Mouse (Mus musculus) forebrain, postnatal 0 days (tissue): Measurements from ENCODE around the gene Negr1. TPM values are rescaled to one million over a fixed set of nuclear protein-coding genes. Genes with fewer than 3 reads are reported as not detected.

Source experiments
- ATAC-seq: fragments of 200-750 bp; cut with Nextera tagmentation; 2 replicates; pipeline ENCODE4 v1.8.0; 2017; ENCODE audit warnings: mild to moderate bottlenecking, moderate library complexity
- DNase-seq: peaks from one replicate; pipeline ENCODE4 v3.0.0-alpha.2; 2015
- H3K27ac ChIP-seq: fragments of 300-500 bp; sonication (generic); 2 replicates; pipeline ENCODE4 v1.5.1; 2014; ENCODE audit warnings: low read depth, mild to moderate bottlenecking, antibody characterized with exemption, low read length, moderate library complexity, mixed read lengths
- H3K27me3 ChIP-seq: fragments of 300-500 bp; sonication (generic); 2 replicates; pipeline ENCODE4 v1.6.1; 2014; ENCODE audit warnings: mild to moderate bottlenecking, low read length, mixed read lengths; ENCODE audit not compliant: insufficient read depth
- H3K36me3 ChIP-seq: fragments of 300-500 bp; sonication (generic); 2 replicates; pipeline ENCODE4 v1.6.1; 2014; ENCODE audit warnings: mild to moderate bottlenecking, moderate library complexity; ENCODE audit not compliant: insufficient read depth
- H3K4me1 ChIP-seq: fragments of 300-500 bp; sonication (generic); 2 replicates; pipeline ENCODE4 v1.6.1; 2014; ENCODE audit warnings: antibody characterized with exemption; ENCODE audit not compliant: insufficient read depth
- H3K4me2 ChIP-seq: fragments of 300-500 bp; sonication (generic); 2 replicates; pipeline ENCODE4 v1.6.1; 2014; ENCODE audit warnings: low read depth, mild to moderate bottlenecking, moderate library complexity
- H3K4me3 ChIP-seq: fragments of 300-500 bp; sonication (generic); 2 replicates; pipeline ENCODE4 v1.5.1; 2014; ENCODE audit warnings: low read depth, low read length, mixed read lengths
- H3K9ac ChIP-seq: fragments of 300-500 bp; sonication (generic); 2 replicates; pipeline ENCODE4 v1.6.1; 2014; ENCODE audit warnings: mild to moderate bottlenecking
- H3K9me3 ChIP-seq: fragments of 300-500 bp; sonication (generic); 2 replicates; pipeline ENCODE4 v1.6.1; 2016; ENCODE audit warnings: low read length
- CTCF ChIP-seq: sonication (generic); IDR thresholded peaks from 2 replicates; pipeline ENCODE4 v1.5.1; 2016; ENCODE audit warnings: antibody characterized with exemption, control low read depth, low read depth
- WGBS: fragments of 180-500 bp; shearing (Covaris S2); extraction: QIAGEN DNeasy Blood & Tissue Kit; methylation state at CpG from one replicate; pipeline ENCODE4 v1.1.7; 2014; 5-methylcytosine and 5-hydroxymethylcytosine counted together
- polyA plus RNA-seq: library from polyadenylated mRNA; unstranded; fragments of >200 nt; fragmentation: Nextera tagmentation; extraction: Ambion mirVana; gene quantifications from 2 replicates; pipeline ENCODE4 v1.2.1, GENCODE M21; 2015
- total RNA-seq: library from RNA; depleted of rRNA; stranded (reverse); fragments of >200 nt; gene quantifications from 2 replicates; pipeline ENCODE4 v1.2.3, GENCODE M21; 2014

Negr1 gene
- total and polyA plus RNA-seq, 2 experiments from 2014 or later: 65.0 to 205 TPM

DNA sequence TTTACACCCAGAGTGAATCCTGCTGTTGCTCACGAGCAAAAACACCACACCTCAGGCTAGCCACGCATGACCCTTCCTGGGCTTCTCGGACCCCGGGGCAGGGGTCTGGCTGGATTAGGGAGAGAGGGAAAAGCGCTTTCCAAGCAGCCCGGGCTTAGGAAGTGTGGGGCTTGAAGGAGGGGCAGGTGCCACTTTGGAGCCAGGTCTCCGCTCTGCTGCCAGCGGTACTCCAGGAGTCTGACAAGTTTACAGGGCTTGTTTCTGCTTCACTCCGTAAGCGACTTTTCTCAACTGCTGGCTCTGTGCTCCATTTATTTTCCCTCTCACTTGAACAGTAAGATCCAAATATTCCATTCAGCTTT lies 811 bp downstream of the Negr1 start:
- no peaks in the 10 kb centered on the region for H3K9me3 ChIP-seq
- peak overlapping the region; percentile 78 for H3K4me2 ChIP-seq
- H3K4me3 ChIP-seq: peak overlapping the region; percentile 80
- 0% methylated on average over 10 of the region's 10 CpGs for WGBS
- H3K4me1 ChIP-seq: no peaks in the 10 kb centered on the region; the same call in 1 of the 2 replicates
- no peak for TF ChIP-seq CTCF
- no peak for ATAC-seq
- peak overlapping the region; percentile 98 for H3K27ac ChIP-seq
- H3K36me3 ChIP-seq: no peaks in the 10 kb centered on the region
- no peaks in the 10 kb centered on the region for H3K27me3 ChIP-seq
- DNase-seq: peak; percentile 60
- H3K9ac ChIP-seq: peak overlapping the region; percentile 80

DNA sequence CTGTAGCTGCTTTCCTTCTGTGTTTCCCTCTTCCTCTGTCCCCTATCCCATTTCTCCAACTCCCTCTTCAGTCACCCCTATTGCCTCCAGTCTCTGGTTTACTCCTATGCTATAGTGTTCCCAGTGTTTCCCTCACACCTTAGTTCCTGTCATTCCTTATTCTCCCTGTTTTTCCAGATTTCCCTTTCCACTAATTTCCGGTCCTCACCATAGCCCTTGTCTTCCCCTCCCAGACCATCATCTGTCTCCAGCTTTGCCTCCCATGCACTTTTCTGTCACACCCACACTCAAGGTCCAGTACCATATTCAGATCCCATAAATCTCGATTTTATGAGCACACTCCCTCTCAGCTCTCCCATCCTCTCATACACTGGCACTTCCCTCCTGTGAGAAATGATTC lies 1.2 kb downstream of the Negr1 start:
- WGBS: 16% methylated on average over 2 of the region's 2 CpGs

DNA sequence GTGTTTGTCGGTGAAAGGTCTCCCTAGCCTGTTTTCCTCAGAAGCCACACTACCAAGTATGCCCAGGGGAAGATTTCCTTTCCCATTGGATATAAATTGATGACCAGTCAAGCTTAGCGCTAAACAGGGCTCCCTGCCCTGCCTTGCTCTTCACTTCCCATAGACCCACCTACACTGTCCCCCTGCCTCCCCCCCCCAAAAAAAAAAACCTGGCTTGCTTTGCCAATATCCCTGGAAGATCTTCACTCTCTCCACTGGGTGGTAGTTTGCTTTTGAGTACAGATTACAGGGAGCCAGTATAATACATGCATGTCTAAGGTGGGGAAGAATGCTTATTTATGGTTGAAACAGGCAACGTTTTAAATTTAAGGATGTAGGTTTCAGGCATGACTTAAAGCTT lies 1.8 kb downstream of the Negr1 start:
- TF ChIP-seq CTCF: peak; percentile 60
- DNase-seq: peak; percentile 57
- WGBS: 7% methylated on average over 3 of the region's 3 CpGs
- Histone ChIP-seq H3K36me3 (no peaks in the 10 kb centered on the region), H3K4me2 (peak overlapping the region; percentile 78), H3K27me3 (no peaks in the 10 kb centered on the region), H3K27ac (peak overlapping the region; percentile 98), H3K9ac (peak overlapping the region; percentile 80), H3K9me3 (no peaks in the 10 kb centered on the region), H3K4me1 (no peaks in the 10 kb centered on the region; the same call in 1 of the 2 replicates), H3K4me3 (peak overlapping the region; percentile 80)
- no peak for ATAC-seq

More for the DNA sequence above, 1.2 kb downstream of the Negr1 start:
- Histone ChIP-seq H3K27ac (peak overlapping the region; percentile 98), H3K36me3 (no peaks in the 10 kb centered on the region), H3K4me1 (no peaks in the 10 kb centered on the region; the same call in 1 of the 2 replicates), H3K4me2 (peak overlapping the region; percentile 78), H3K4me3 (peak overlapping the region; percentile 80), H3K27me3 (no peaks in the 10 kb centered on the region), H3K9me3 (no peaks in the 10 kb centered on the region), H3K9ac (peak overlapping the region; percentile 80)
- ATAC-seq (no peak), DNase-seq (no peak)
- no peak for TF ChIP-seq CTCF

DNA sequence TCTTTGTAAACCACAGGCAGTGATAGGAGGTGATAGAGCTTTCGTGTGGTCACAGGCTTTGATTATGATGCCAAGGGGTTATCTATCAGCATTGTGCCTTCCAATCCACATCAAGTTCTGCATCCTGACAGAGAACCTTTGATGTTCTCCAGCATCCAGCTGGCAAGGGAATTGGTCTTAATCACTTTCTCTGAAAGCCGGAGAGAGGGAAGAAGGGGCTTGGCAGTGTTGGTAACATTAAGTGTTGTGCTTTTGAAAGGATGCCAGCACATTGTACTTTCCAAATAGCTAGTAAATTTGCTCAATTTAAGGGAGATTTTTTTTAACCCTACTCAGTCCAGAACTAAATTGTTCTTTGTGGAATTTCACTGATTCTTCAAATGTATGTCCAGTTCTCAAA lies 11.9 kb downstream of the Negr1 start:
- DNase-seq (peak; percentile 39), ATAC-seq (peak; percentile 53; the same call in 1 of the 2 replicates)
- Histone ChIP-seq H3K27me3 (no peaks in the 10 kb centered on the region), H3K9ac (no peak overlapping the region), H3K4me1 (no peaks in the 10 kb centered on the region), H3K9me3 (no peaks in the 10 kb centered on the region), H3K4me3 (no peak overlapping the region), H3K27ac (no peak overlapping the region), H3K36me3 (no peaks in the 10 kb centered on the region), H3K4me2 (no peak overlapping the region)
- no peak for TF ChIP-seq CTCF
- 20% methylated on average over 2 of the region's 2 CpGs for WGBS

DNA sequence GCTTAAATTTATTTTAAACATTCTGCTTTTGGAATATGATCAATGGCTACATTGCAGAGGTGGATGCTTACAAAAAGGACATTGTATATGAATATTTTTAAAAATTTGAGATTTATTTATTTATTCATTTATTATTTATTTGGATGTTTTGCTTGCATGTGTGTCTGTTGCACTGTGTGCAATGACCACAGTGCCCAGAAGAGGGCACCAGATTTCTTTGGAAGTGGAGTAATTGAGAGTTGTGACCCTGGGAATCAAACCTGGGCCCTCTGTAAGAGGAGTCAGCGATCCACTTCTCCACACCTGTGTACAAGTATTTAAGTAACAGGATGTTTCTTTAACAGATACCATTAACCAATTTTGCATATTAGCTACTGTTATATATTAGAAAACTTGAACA lies 14.7 kb downstream of the Negr1 start:
- H3K4me3 ChIP-seq: no peak overlapping the region
- no peaks in the 10 kb centered on the region for H3K27me3 ChIP-seq
- WGBS: 98% methylated on average over 1 of the region's 1 CpGs
- H3K27ac ChIP-seq: no peak overlapping the region
- H3K36me3 ChIP-seq: no peaks in the 10 kb centered on the region
- no peak overlapping the region for H3K4me2 ChIP-seq
- H3K9ac ChIP-seq: no peak overlapping the region
- H3K9me3 ChIP-seq: no peaks in the 10 kb centered on the region
- TF ChIP-seq CTCF: peak; percentile 36; the same call in 1 of the 2 replicates
- ATAC-seq (no peak), DNase-seq (no peak)
- H3K4me1 ChIP-seq: no peaks in the 10 kb centered on the region

DNA sequence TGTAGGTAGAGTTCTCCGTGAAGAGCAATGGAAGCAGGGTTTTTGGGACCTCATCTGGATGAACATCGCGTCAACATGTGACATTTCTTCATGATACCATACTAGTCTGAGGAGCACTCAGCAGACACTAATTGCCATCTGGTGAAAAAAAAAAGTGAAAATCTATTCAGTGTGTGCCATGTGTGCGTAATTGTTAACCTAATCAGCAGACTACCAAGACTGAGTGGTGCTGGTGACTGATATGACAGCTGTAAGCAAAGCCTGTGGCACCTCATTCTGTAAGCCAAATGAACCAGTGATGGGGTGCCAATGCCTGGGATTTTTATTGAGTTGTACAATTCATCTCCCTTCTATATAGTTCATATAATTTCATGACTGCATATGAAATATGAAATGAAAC lies 29.0 kb downstream of the Negr1 start:
- no peak for TF ChIP-seq CTCF
- WGBS: 61% methylated on average over 4 of the region's 4 CpGs
- Histone ChIP-seq H3K4me1 (no peaks in the 10 kb centered on the region), H3K4me3 (no peak overlapping the region), H3K9ac (no peak overlapping the region), H3K9me3 (no peaks in the 10 kb centered on the region), H3K27me3 (no peaks in the 10 kb centered on the region), H3K4me2 (no peak overlapping the region), H3K36me3 (no peaks in the 10 kb centered on the region), H3K27ac (no peak overlapping the region)
- ATAC-seq (peak; percentile 80), DNase-seq (peak; percentile 29)

DNA sequence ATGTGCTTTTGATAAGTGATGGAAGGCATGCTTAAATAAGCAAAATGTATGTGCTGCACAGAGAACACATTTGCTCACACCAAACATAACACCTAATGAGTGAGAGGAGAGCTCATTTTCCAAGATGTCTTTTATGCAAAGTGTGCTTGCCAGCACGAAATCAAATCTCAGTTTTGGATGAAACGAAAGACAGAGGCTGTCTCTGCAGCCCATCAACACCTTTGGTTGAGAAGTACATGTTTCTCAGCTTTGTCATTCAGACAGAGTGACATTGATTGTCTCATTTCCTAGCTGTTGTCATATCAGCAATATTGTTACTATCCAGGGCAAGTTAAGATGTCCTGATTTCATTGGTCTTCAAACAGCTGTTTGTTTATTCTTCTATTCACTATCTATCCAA lies 29.5 kb downstream of the Negr1 start:
- Histone ChIP-seq H3K36me3 (no peaks in the 10 kb centered on the region), H3K4me1 (no peaks in the 10 kb centered on the region), H3K4me2 (no peak overlapping the region), H3K9me3 (no peaks in the 10 kb centered on the region), H3K9ac (no peak overlapping the region), H3K27ac (no peak overlapping the region), H3K4me3 (no peak overlapping the region), H3K27me3 (no peaks in the 10 kb centered on the region)
- DNase-seq: no peak
- no peak for TF ChIP-seq CTCF
- WGBS: 55% methylated on average over 2 of the region's 2 CpGs
- ATAC-seq: peak; percentile 40; the same call in 1 of the 2 replicates
